Mouse (Mus musculus): Measurements from ENCODE around the gene Nsun2.
"Not testable (repeated sequence)": the region's sequence is repeated elsewhere in the genome, so short reads cannot be mapped to it uniquely, and the experiment has no call there.

The Nsun2 gene

GRCm38 (mm10) chr13:69635836-69636235, 102.3 kb downstream of the Nsun2 start:
- not testable (repeated sequence) for DNase-seq (ENCODE audit: low read depth, low spot score)

DNA sequence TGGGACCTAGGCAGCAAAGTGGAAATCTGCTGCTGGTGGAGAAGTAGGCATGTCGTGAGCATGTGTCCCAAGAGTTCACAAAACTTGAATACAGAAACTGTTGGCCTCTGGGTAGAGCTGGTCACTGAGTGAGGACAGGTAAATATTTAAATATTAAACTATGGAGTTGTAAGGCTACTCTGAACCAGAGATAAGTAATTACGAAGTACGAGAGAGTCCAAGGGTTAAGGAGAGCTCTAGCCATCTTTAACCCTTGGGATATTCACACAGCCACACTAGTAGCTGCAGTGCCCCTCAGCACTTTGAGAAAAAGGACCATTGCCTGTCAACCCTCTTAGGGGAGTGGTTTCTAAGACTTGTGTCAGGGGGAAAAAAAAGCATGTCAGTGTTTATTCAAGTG, 102.8 kb downstream of the Nsun2 start:
- DNase-seq (ENCODE audit: low read depth, low spot score) = no peak

GRCm38 (mm10) chr13:69636816-69637215, 103.3 kb downstream of the Nsun2 start:
- no peak for DNase-seq (ENCODE audit: low read depth, low spot score)

DNA sequence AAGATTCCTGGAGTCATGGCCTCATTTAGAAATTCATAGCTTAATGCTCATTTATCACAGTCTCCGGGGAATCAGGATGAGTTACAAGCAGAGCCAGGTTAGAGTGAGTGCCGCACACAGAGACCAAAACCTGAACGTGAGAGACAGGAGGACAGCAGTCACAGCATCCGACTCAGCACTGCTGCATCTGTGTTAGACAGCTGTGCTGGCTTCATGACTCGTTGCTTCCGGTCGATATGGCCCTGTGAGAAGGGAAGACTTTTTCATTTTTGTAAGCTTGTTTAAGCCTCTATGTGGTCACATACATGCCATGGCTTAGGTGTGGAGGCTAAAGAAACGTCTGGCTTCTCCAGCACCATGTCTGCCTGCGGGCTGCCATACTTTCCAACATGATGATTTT, 104.1 kb downstream of the Nsun2 start:
- DNase-seq (ENCODE audit: low read depth, low spot score) = no peak

GRCm38 (mm10) chr13:69638108-69638626, 104.6 kb downstream of the Nsun2 start:
- no peak for DNase-seq (ENCODE audit: low read depth, low spot score)

GRCm38 (mm10) chr13:69639251-69639650, 105.7 kb downstream of the Nsun2 start:
- no peak for DNase-seq (ENCODE audit: low read depth, low spot score)

- no peak for DNase-seq (ENCODE audit: low read depth, low spot score)
Observed at GRCm38 (mm10) chr13:69640126-69640525, 106.6 kb downstream of the Nsun2 start.

DNA sequence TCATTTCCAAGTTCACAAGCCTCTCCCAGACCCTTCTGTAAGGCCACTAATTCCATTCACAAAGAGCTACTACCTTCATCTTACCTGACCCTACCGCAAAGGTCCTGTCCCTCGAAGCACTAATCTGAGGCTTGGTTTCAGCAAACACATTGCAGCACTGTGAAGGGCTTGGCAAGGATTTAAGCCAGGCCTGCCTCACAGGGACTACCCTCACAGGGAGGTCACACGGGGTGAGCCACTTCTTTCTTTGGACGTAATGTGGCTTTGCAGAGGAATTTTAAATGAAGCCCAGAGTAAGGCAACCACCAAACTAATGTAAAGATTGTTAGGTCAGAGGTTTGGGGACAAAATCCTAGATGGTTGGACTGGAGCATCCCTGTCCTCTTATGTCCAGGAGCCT, 107.0 kb downstream of the Nsun2 start:
- no peak for DNase-seq (ENCODE audit: low read depth, low spot score)

DNA sequence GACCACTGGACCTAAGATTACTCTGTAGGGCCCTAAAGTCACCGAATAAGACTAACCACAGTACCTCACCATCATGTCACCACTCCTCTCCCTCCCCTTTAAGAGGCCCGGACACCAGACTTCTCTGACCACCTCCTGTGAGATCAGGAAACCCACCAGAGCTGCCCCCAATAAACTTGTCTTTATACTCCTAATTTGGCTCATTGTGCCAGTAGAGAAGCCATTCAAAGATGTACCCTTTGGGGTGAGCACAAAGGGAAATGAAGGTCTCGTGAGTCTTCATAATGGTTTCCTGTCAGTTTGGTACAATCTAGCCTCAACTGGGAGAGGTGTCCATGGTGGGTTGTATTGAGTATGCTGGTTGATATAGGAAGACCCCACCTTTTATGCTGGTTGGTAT, 107.5 kb downstream of the Nsun2 start:
- no peak for DNase-seq (ENCODE audit: low read depth, low spot score)

DNA sequence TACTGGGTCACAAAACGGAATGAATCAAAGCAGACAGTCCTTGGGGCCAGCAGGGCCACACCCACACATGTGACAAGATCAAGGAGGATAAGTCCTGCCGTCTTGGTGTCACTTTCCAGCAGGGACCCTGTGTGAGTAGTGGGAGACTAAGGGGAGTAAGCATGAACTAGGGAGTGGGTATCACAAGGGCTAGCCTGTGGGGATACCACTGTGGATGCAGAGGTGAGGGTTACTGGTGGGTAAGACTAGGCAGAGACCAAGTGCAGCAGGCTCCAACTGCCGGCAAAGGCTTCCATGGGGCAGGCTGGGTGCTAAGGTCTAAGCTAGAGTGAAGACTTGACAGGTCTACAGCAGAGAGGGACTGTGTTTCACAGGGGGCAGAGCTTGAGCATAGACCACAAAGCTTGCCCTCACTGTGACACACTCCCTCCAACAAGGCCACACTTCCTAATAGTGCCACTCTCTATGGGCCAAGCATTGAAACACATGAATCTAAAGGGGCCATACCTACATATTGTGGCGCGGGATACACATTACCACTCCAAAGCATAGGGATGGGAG, 109.2 kb downstream of the Nsun2 start:
- no peak for DNase-seq (ENCODE audit: low read depth, low spot score)

GRCm38 (mm10) chr13:69643937-69644336, 110.4 kb downstream of the Nsun2 start:
- DNase-seq (ENCODE audit: low read depth, low spot score) = no peak

GRCm38 (mm10) chr13:69644427-69645166, 111.1 kb downstream of the Nsun2 start:
- no peak for DNase-seq (ENCODE audit: low read depth, low spot score)

- DNase-seq (ENCODE audit: low read depth, low spot score) = peak; percentile 12
Observed at GRCm38 (mm10) chr13:69645694-69646423, 112.3 kb downstream of the Nsun2 start.

DNA sequence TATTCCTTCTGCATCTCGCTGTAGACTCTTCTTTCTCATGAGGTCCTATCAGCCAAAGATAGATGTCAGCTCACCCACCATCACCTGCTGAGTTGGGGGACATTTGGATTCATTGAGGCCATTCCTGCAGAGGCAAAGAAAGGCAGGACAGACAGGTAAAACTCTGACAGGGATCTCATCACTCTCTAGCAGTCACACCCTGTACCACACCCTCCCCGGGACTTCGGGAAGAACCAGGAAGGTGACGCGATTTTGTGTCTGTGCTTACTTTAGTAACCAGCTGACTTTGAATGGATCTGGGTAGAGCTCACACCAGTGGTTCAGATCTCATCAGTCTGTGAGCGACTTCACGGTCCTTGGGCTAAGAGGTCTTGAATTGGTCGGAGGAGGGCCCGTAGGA, 112.9 kb downstream of the Nsun2 start:
- DNase-seq (ENCODE audit: low read depth, low spot score) = no peak

GRCm38 (mm10) chr13:69654508-69654907, 121.0 kb downstream of the Nsun2 start:
- no peak for DNase-seq (ENCODE audit: low read depth, low spot score)

DNA sequence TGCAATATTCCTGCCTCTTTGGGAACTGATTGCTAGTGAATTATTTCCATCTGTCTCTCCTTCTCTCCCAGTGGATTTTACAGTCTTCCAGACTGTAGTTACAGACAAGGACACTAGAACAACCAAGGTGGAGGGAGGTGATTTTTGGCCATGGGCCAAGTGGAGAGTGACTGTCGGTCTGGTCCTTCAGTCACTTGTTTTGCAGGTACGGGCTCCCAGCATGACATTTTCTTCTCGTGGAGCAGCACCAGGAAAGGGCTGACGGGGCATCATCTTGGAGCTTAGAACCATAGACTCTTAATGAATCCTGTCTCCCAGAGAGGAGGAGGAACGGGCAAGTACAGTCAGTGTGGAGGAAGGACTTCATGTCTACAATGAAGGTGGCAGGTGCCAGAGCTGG, 138.6 kb downstream of the Nsun2 start:
- no peak for DNase-seq (ENCODE audit: low read depth, low spot score)

DNA sequence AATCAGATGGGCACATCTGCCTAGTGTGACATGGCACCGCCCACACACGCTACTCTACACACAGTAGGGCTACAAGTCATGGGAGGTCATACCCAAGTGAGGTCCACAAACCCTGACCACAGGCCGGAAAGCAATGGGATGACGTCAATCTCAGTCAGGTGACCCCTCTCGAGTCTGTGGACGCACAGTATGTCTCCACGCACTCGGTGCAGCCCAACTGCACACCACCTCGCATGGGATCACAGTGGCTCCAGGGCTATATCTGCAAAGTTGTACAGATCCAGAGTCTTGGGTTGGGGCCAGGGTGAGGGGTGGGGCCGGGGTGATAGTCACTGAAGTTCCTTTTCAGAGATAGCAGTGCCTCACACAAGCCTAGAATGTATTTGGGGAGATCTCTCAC, 139.0 kb downstream of the Nsun2 start:
- no peak for DNase-seq (ENCODE audit: low read depth, low spot score)

GRCm38 (mm10) chr13:69673197-69673920, 139.8 kb downstream of the Nsun2 start:
- DNase-seq (ENCODE audit: low read depth, low spot score) = no peak

DNA sequence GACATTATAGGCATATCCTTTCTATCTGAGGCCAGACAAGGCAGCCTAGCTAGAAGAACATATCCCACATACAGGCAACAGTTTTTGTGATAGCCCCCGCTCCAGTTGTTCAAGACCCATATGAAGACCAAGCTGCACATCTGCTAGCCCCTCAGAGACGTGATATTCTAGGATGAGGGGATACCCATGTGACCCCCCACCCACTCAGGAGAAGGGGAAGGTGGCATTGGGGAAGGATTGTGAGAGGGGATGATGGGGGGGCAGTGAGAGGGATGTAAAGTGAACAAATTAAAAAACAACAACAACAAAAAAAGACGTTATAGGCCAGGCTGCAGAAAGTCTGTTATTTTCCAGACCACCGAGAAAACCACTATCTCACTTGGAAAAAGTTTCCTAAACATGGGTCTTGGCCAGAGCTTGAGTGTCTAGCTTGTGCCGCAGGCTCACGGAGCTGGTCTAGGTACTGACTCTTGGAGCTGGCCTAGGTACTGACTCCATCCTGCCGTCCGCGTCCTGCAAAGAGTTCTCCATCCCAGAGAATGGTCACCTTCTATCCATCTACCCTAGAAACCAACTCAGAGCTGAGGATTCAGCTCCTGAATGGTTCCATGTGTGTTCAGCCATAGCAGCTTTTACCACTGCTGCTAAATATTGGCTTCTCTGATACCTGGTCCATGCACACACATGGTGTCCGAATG, 140.5 kb downstream of the Nsun2 start:
- no peak for DNase-seq (ENCODE audit: low read depth, low spot score)
